Mouse (Mus musculus) neural tube, embryonic 13.5 days (tissue): ENCODE data around the gene Gm9774. TPM values are rescaled to one million over a fixed set of nuclear protein-coding genes. Genes with fewer than 3 reads are reported as not detected.

Experiments
- ATAC-seq: fragments of 200-750 bp; cut with Nextera tagmentation; 2 replicates; pipeline ENCODE4 v1.8.0; 2017; ENCODE audit warnings: low read depth, mild to moderate bottlenecking, moderate TSS enrichment, moderate library complexity
- H3K27ac ChIP-seq: fragments of 300-500 bp; sonication (generic); replicated peaks from 2 replicates; pipeline ENCODE4 v1.5.1; 2015; ENCODE audit warnings: moderate library complexity, mild to moderate bottlenecking, inconsistent platforms
- H3K27me3 ChIP-seq: fragments of 300-500 bp; sonication (generic); 2 replicates; pipeline ENCODE4 v1.6.1; 2015; ENCODE audit warnings: mild to moderate bottlenecking, inconsistent platforms
- H3K36me3 ChIP-seq: fragments of 300-500 bp; sonication (generic); 2 replicates; pipeline ENCODE4 v1.6.1; 2015; ENCODE audit warnings: mild to moderate bottlenecking, inconsistent platforms
- H3K4me1 ChIP-seq: fragments of 300-500 bp; sonication (generic); replicated peaks from 2 replicates; pipeline ENCODE4 v1.6.1; 2015; ENCODE audit warnings: inconsistent platforms
- H3K4me2 ChIP-seq: fragments of 300-500 bp; sonication (generic); 2 replicates; pipeline ENCODE4 v1.6.1; 2015; ENCODE audit warnings: inconsistent platforms, mild to moderate bottlenecking, moderate library complexity
- H3K4me3 ChIP-seq: fragments of 300-500 bp; sonication (generic); 2 replicates; pipeline ENCODE4 v1.5.1; 2015; ENCODE audit warnings: mild to moderate bottlenecking, inconsistent platforms
- H3K9ac ChIP-seq: fragments of 300-500 bp; sonication (generic); 2 replicates; pipeline ENCODE4 v1.6.1; 2015; ENCODE audit warnings: moderate library complexity, mild to moderate bottlenecking, inconsistent platforms
- H3K9me3 ChIP-seq: fragments of 300-500 bp; sonication (generic); 2 replicates; pipeline ENCODE4 v1.6.1; 2016; ENCODE audit warnings: inconsistent platforms
- WGBS: fragments of 180-500 bp; shearing (Covaris S2); methylation state at CpG from one replicate; pipeline ENCODE4 v1.1.7; 2015; 5-methylcytosine and 5-hydroxymethylcytosine counted together
- polyA plus RNA-seq: library from polyadenylated mRNA; unstranded; fragments of >200 nt; fragmentation: Nextera tagmentation; extraction: Ambion mirVana; gene quantifications from 2 replicates; pipeline ENCODE4 v1.2.1, GENCODE M21; 2015

Gene Gm9774
- 9.7 and 14.2 TPM in 2 replicates for polyA plus RNA-seq

- no peak within 1 kb of the TSS for H3K9ac ChIP-seq
- no peak for ATAC-seq
- H3K27ac ChIP-seq: no peak within 1 kb of the TSS
- no peaks in the 10 kb centered on the region for H3K27me3 ChIP-seq
- H3K4me2 ChIP-seq: no peak within 1 kb of the TSS
- H3K9me3 ChIP-seq: no peaks in the 10 kb centered on the region
- WGBS: 92% methylated on average over 6 of the region's 6 CpGs
- H3K36me3 ChIP-seq: no peaks in the 10 kb centered on the region
- no peak within 1 kb of the TSS for H3K4me3 ChIP-seq
- H3K4me1 ChIP-seq: no peaks in the 10 kb centered on the region
Observed at GRCm38 (mm10) chr3:92429323-92429722, at the start of gene Gm9774. TSS of gene Gm9774 (minus strand) at chr3:92429423.

- no peaks in the 10 kb centered on the region for H3K36me3 ChIP-seq
- no peak overlapping the region for H3K9ac ChIP-seq
- H3K27me3 ChIP-seq: no peaks in the 10 kb centered on the region
- no peaks in the 10 kb centered on the region for H3K4me1 ChIP-seq
- H3K27ac ChIP-seq: no peak overlapping the region
- WGBS: 96% methylated on average over 2 of the region's 2 CpGs
- no peak overlapping the region for H3K4me2 ChIP-seq
- ATAC-seq: no peak
- no peak overlapping the region for H3K4me3 ChIP-seq
- no peaks in the 10 kb centered on the region for H3K9me3 ChIP-seq
Observed at GRCm38 (mm10) chr3:92470111-92470510, 40.9 kb upstream of the Gm9774 start.

- no peak overlapping the region for H3K4me3 ChIP-seq
- H3K27me3 ChIP-seq: no peaks in the 10 kb centered on the region
- H3K27ac ChIP-seq: no peak overlapping the region
- no peaks in the 10 kb centered on the region for H3K36me3 ChIP-seq
- no peaks in the 10 kb centered on the region for H3K4me1 ChIP-seq
- no peak overlapping the region for H3K9ac ChIP-seq
- no peaks in the 10 kb centered on the region for H3K9me3 ChIP-seq
- ATAC-seq: no peak
- H3K4me2 ChIP-seq: no peak overlapping the region
Observed at GRCm38 (mm10) chr3:92467424-92467823, 38.2 kb upstream of the Gm9774 start.

GRCm38 (mm10) chr3:92466576-92466975, 37.4 kb upstream of the Gm9774 start:
- no peak overlapping the region for H3K4me2 ChIP-seq
- H3K4me3 ChIP-seq: no peak overlapping the region
- no peaks in the 10 kb centered on the region for H3K36me3 ChIP-seq
- no peaks in the 10 kb centered on the region for H3K4me1 ChIP-seq
- no peaks in the 10 kb centered on the region for H3K9me3 ChIP-seq
- WGBS: 87% methylated on average over 1 of the region's 1 CpGs
- H3K9ac ChIP-seq: no peak overlapping the region
- ATAC-seq: no peak
- no peaks in the 10 kb centered on the region for H3K27me3 ChIP-seq
- H3K27ac ChIP-seq: no peak overlapping the region

GRCm38 (mm10) chr3:92458620-92459019, 29.4 kb upstream of the Gm9774 start, which contains the start of gene Sprr3:
TSS of gene Sprr3 (minus strand) at chr3:92458720.
- Histone ChIP-seq H3K27me3 (no peaks in the 10 kb centered on the region), H3K9me3 (no peaks in the 10 kb centered on the region), H3K4me1 (no peaks in the 10 kb centered on the region), H3K4me2 (no peak within 1 kb of the TSS), H3K9ac (no peak within 1 kb of the TSS), H3K4me3 (no peak within 1 kb of the TSS), H3K36me3 (no peaks in the 10 kb centered on the region), H3K27ac (no peak within 1 kb of the TSS)
- ATAC-seq: no peak
- 69% methylated on average over 2 of the region's 2 CpGs for WGBS

- Histone ChIP-seq H3K4me3 (no peak overlapping the region), H3K27ac (no peak overlapping the region), H3K27me3 (no peaks in the 10 kb centered on the region), H3K9ac (no peak overlapping the region), H3K36me3 (no peaks in the 10 kb centered on the region), H3K4me1 (no peaks in the 10 kb centered on the region), H3K9me3 (no peaks in the 10 kb centered on the region), H3K4me2 (no peak overlapping the region)
- WGBS: 87% methylated on average over 5 of the region's 5 CpGs
- ATAC-seq: no peak
Observed at GRCm38 (mm10) chr3:92455151-92455550, 25.9 kb upstream of the Gm9774 start.

GRCm38 (mm10) chr3:92440177-92440576, 11.0 kb upstream of the Gm9774 start:
- Histone ChIP-seq H3K9me3 (no peaks in the 10 kb centered on the region), H3K4me3 (no peak overlapping the region), H3K27ac (no peak overlapping the region), H3K9ac (no peak overlapping the region), H3K4me2 (no peak overlapping the region), H3K4me1 (no peaks in the 10 kb centered on the region), H3K27me3 (no peaks in the 10 kb centered on the region), H3K36me3 (no peaks in the 10 kb centered on the region)
- no peak for ATAC-seq
- WGBS: 89% methylated on average over 3 of the region's 3 CpGs

- Histone ChIP-seq H3K4me1 (no peaks in the 10 kb centered on the region), H3K27me3 (no peaks in the 10 kb centered on the region), H3K9ac (no peak within 1 kb of the TSS), H3K36me3 (no peaks in the 10 kb centered on the region), H3K9me3 (no peaks in the 10 kb centered on the region), H3K4me2 (no peak within 1 kb of the TSS), H3K27ac (no peak within 1 kb of the TSS), H3K4me3 (no peak within 1 kb of the TSS)
- no peak for ATAC-seq
- WGBS: 92% methylated on average over 3 of the region's 3 CpGs
Observed at GRCm38 (mm10) chr3:92438689-92439088, 9.5 kb upstream of the Gm9774 start, which contains the start of gene Sprr1b. TSS of gene Sprr1b (minus strand) at chr3:92438789.

GRCm38 (mm10) chr3:92432282-92432681, 3.1 kb upstream of the Gm9774 start, which contains the start of gene Sprr2k:
TSS of gene Sprr2k (plus strand) at chr3:92432582.
- WGBS: 90% methylated on average over 2 of the region's 2 CpGs
- Histone ChIP-seq H3K36me3 (no peaks in the 10 kb centered on the region), H3K9me3 (no peaks in the 10 kb centered on the region), H3K27me3 (no peaks in the 10 kb centered on the region), H3K27ac (no peak within 1 kb of the TSS), H3K9ac (no peak within 1 kb of the TSS), H3K4me1 (no peaks in the 10 kb centered on the region), H3K4me2 (no peak within 1 kb of the TSS), H3K4me3 (no peak within 1 kb of the TSS)
- no peak for ATAC-seq

GRCm38 (mm10) chr3:92417782-92418181, 11.4 kb downstream of the Gm9774 start, which contains the start of gene Sprr2j-ps:
TSS of gene Sprr2j-ps (plus strand) at chr3:92418082.
- WGBS: 94% methylated on average over 2 of the region's 2 CpGs
- Histone ChIP-seq H3K9ac (no peak within 1 kb of the TSS), H3K36me3 (no peaks in the 10 kb centered on the region), H3K27ac (no peak within 1 kb of the TSS), H3K9me3 (no peaks in the 10 kb centered on the region), H3K4me2 (no peak within 1 kb of the TSS), H3K4me3 (no peak within 1 kb of the TSS), H3K27me3 (no peaks in the 10 kb centered on the region), H3K4me1 (no peaks in the 10 kb centered on the region)
- ATAC-seq: no peak

GRCm38 (mm10) chr3:92407691-92408090, 21.5 kb downstream of the Gm9774 start, which contains the start of gene Sprr2i:
TSS of gene Sprr2i (plus strand) at chr3:92407991.
- Histone ChIP-seq H3K27ac (no peak within 1 kb of the TSS), H3K4me1 (no peaks in the 10 kb centered on the region), H3K4me2 (no peak within 1 kb of the TSS), H3K9me3 (no peaks in the 10 kb centered on the region), H3K9ac (no peak within 1 kb of the TSS), H3K27me3 (no peaks in the 10 kb centered on the region), H3K36me3 (no peaks in the 10 kb centered on the region), H3K4me3 (no peak within 1 kb of the TSS)
- WGBS: 96% methylated on average over 2 of the region's 2 CpGs
- ATAC-seq: no peak

GRCm38 (mm10) chr3:92394301-92394700, 34.9 kb downstream of the Gm9774 start:
- no peak overlapping the region for H3K4me2 ChIP-seq
- H3K4me3 ChIP-seq: no peak overlapping the region
- WGBS: 78% methylated on average over 1 of the region's 1 CpGs
- ATAC-seq: no peak
- H3K27me3 ChIP-seq: no peaks in the 10 kb centered on the region
- H3K4me1 ChIP-seq: no peaks in the 10 kb centered on the region
- H3K36me3 ChIP-seq: no peaks in the 10 kb centered on the region
- H3K9me3 ChIP-seq: no peaks in the 10 kb centered on the region
- no peak overlapping the region for H3K9ac ChIP-seq
- H3K27ac ChIP-seq: no peak overlapping the region

GRCm38 (mm10) chr3:92385385-92385784, 43.8 kb downstream of the Gm9774 start, which contains the start of gene Sprr2h:
TSS of gene Sprr2h (plus strand) at chr3:92385685.
- H3K9me3 ChIP-seq: no peaks in the 10 kb centered on the region
- H3K9ac ChIP-seq: no peak within 1 kb of the TSS
- no peaks in the 10 kb centered on the region for H3K36me3 ChIP-seq
- no peak within 1 kb of the TSS for H3K4me3 ChIP-seq
- H3K27ac ChIP-seq: no peak within 1 kb of the TSS
- H3K4me2 ChIP-seq: no peak within 1 kb of the TSS
- H3K4me1 ChIP-seq: no peaks in the 10 kb centered on the region
- H3K27me3 ChIP-seq: no peaks in the 10 kb centered on the region
- 85% methylated on average over 1 of the region's 1 CpGs for WGBS
- ATAC-seq: no peak
